Comparison of ENCODE assay signal across 16 mouse cellular contexts in the genomic region with DNA sequence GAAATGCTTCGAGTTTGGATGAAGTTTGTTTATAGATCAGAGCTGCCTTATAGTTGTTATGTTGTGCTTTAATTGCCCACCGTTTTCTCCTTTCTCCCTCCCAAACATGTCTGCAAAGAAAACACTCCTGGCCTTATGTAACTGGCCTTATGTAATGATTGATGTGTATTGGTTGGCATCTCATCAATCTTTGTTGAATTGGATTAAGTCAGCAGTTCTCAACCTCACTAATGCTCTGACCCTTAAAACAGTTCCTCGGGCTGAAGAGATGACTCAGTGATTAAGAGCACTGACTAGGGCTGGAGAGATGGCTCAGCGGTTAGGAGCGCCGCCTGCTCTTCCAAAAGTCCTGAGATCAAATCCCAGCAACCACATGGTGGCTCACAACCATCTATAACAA.
"Had no signal": no experiment of that assay in that cellular context is flagged by ENCODE, and none has a peak within 500 bp of the region (broad histone marks: within the 10 kb centered on the region; RNA-seq: fewer than 3 reads in every experiment).

No protein-coding gene starts in this region.

- ATAC-seq: lung, postnatal 0 days; midbrain, embryonic 13.5 days; midbrain, embryonic 15.5 days had no signal

- H3K4me3 ChIP-seq: lung, embryonic 15.5 days; megakaryocyte, embryonic 14.5 days; midbrain, embryonic 13.5 days; midbrain, embryonic 15.5 days; neural tube, embryonic 12.5 days; stomach, embryonic 15.5 days had no signal

- H3K27ac ChIP-seq: lung, embryonic 15.5 days; macrophage; midbrain, embryonic 13.5 days; midbrain, embryonic 15.5 days; neural tube, embryonic 12.5 days; stomach, embryonic 15.5 days; stomach, postnatal 0 days had no signal

- DNase-seq: lung, adult 2 months; lung, postnatal 14 days; lung, postnatal 36 days; right cerebral cortex, postnatal 14 days; thymus, adult 2 months; thymus, postnatal 25 days; thymus, postnatal 4 days had no signal
